Mouse (Mus musculus) myocyte (in vitro differentiated cells): ENCODE measurements around the gene Gm11042. TPM values are rescaled to one million over a fixed set of nuclear protein-coding genes. Genes with fewer than 3 reads are reported as not detected.
A peak's percentile ranks its signal among the peaks of the same experiment; 100 is the strongest.

Source experiments
- H3K27me3 ChIP-seq: one replicate; pipeline ENCODE4 v1.6.1; 2011; ENCODE audit not compliant: control insufficient read depth, insufficient read depth, insufficient read length
- H3K36me3 ChIP-seq: one replicate; pipeline ENCODE4 v1.6.1; 2011; ENCODE audit not compliant: control insufficient read depth, insufficient read depth
- H3K4me2 ChIP-seq: one replicate; pipeline ENCODE4 v1.6.1; 2011; ENCODE audit warnings: low read depth, control low read depth
- H3K4me3 ChIP-seq: one replicate; pipeline ENCODE4 v1.5.1; 2011; ENCODE audit warnings: mild to moderate bottlenecking, control low read depth, moderate library complexity
- H3K79me2 ChIP-seq: one replicate; pipeline ENCODE4 v1.6.1; 2011; ENCODE audit not compliant: control insufficient read depth, insufficient read depth
- H3ac ChIP-seq: one replicate; pipeline ENCODE4 v1.6.1; 2011; ENCODE audit not compliant: control insufficient read depth, insufficient read length
- CEBPB ChIP-seq: IDR thresholded peaks from 2 replicates; pipeline ENCODE4 v1.6.1; 2011; ENCODE audit warnings: mild to moderate bottlenecking, moderate library complexity; ENCODE audit not compliant: poor library complexity, insufficient read depth, severe bottlenecking
- E2F4 ChIP-seq: IDR thresholded peaks from one replicate; pipeline ENCODE4 v1.6.1; 2011; ENCODE audit warnings: mild to moderate bottlenecking, control low read depth, moderate library complexity; ENCODE audit not compliant: insufficient read depth
- MAX ChIP-seq: IDR thresholded peaks from one replicate; pipeline ENCODE4 v1.6.1; 2011; ENCODE audit warnings: low read depth, mild to moderate bottlenecking, control low read depth
- MYOD1 ChIP-seq, 3 experiments: IDR thresholded peaks; one replicate each; pipeline ENCODE4 v1.6.1; 2011; ENCODE audit warnings: control low read depth in 2 of 3, low read depth in 2 of 3, mild to moderate bottlenecking in 2 of 3, moderate library complexity in 1 of 3; ENCODE audit not compliant: insufficient read length in 2 of 3, control insufficient read depth in 1 of 3
- MYOG ChIP-seq, 3 experiments: IDR thresholded peaks; one replicate each; pipeline ENCODE4 v1.6.1; 2011; ENCODE audit warnings: control low read depth in 2 of 3, low read depth in 2 of 3, mild to moderate bottlenecking in 2 of 3; ENCODE audit not compliant: insufficient read length in 2 of 3, control insufficient read depth in 1 of 3, insufficient read depth in 1 of 3
- POLR2A ChIP-seq: IDR thresholded peaks from one replicate; pipeline ENCODE4 v1.6.1; 2011; ENCODE audit warnings: low read depth, mild to moderate bottlenecking, control low read depth, moderate library complexity; ENCODE audit not compliant: insufficient read length
- POLR2AphosphoS2 ChIP-seq: IDR thresholded peaks from one replicate; pipeline ENCODE4 v1.6.1; 2011; ENCODE audit warnings: low read depth, control low read depth; ENCODE audit not compliant: insufficient read length
- REST ChIP-seq: IDR thresholded peaks from one replicate; pipeline ENCODE4 v1.6.1; 2011; ENCODE audit warnings: mild to moderate bottlenecking, control low read depth, moderate library complexity; ENCODE audit not compliant: insufficient read depth, insufficient read length
- SRF ChIP-seq: IDR thresholded peaks from one replicate; pipeline ENCODE4 v1.6.1; 2011; ENCODE audit warnings: low read depth; ENCODE audit not compliant: control insufficient read depth, insufficient read length
- TCF12 ChIP-seq: IDR thresholded peaks from one replicate; pipeline ENCODE4 v1.6.1; 2011; ENCODE audit warnings: mild to moderate bottlenecking, control low read depth; ENCODE audit not compliant: poor library complexity, insufficient read depth, severe bottlenecking
- TCF3 ChIP-seq: IDR thresholded peaks from one replicate; pipeline ENCODE4 v1.6.1; 2011; ENCODE audit warnings: low read depth, control low read depth; ENCODE audit not compliant: insufficient read length
- USF1 ChIP-seq: IDR thresholded peaks from one replicate; pipeline ENCODE4 v1.6.1; 2011; ENCODE audit warnings: low read depth, mild to moderate bottlenecking, control low read depth, moderate library complexity
- polyA plus RNA-seq: library from polyadenylated mRNA; unstranded; fragments of >200 nt; fragmentation: generic; extraction: Trizol; gene quantifications from one replicate; pipeline ENCODE4 v1.2.1, GENCODE M21; 2012; ENCODE audit warnings: missing spikeins

Gene Gm11042
- polyA plus RNA-seq, 1 experiment: not detected

- Histone ChIP-seq H3K79me2 (no peaks in the 10 kb centered on the region), H3K27me3 (no peaks in the 10 kb centered on the region), H3K36me3 (no peaks in the 10 kb centered on the region)
These were observed 14.6 kb downstream of the Gm11042 start for GRCm38 (mm10) chr12:74301559-74301958.

GRCm38 (mm10) chr12:74296374-74296773, 19.8 kb downstream of the Gm11042 start:
- Histone ChIP-seq H3K79me2 (no peaks in the 10 kb centered on the region), H3ac (no peak overlapping the region), H3K27me3 (no peaks in the 10 kb centered on the region), H3K36me3 (no peaks in the 10 kb centered on the region), H3K4me2 (no peak overlapping the region), H3K4me3 (no peak overlapping the region)
- TF ChIP-seq MYOG (IDR thresholded peaks at IDR 0.05; ENCODE audit: control insufficient read depth in 1 of 3, insufficient read depth in 1 of 3, insufficient read length in 2 of 3, low read depth in 2 of 3) (peak in 2 of 3 experiments; percentile 49 to 65), USF1 (no peak), TCF3 (no peak), MYOD1 (IDR thresholded peaks at IDR 0.05; ENCODE audit: control insufficient read depth in 1 of 3, insufficient read length in 2 of 3, low read depth in 2 of 3) (peak in 2 of 3 experiments; percentile 14 to 56)

More at GRCm38 (mm10) chr12:74301559-74301958, 14.6 kb downstream of the Gm11042 start:
- TF ChIP-seq E2F4 (no peak), MYOD1 (IDR thresholded peaks at IDR 0.05; ENCODE audit: control insufficient read depth in 1 of 3, insufficient read length in 2 of 3, low read depth in 2 of 3) (no peak), REST (no peak), TCF12 (no peak), POLR2AphosphoS2 (no peak), USF1 (no peak), SRF (no peak)
- H3K4me2 ChIP-seq: no peak overlapping the region
- no peak overlapping the region for H3ac ChIP-seq
- no peak overlapping the region for H3K4me3 ChIP-seq

- Histone ChIP-seq H3ac (no peak overlapping the region), H3K27me3 (no peaks in the 10 kb centered on the region), H3K4me3 (no peak overlapping the region), H3K36me3 (no peaks in the 10 kb centered on the region), H3K4me2 (no peak overlapping the region), H3K79me2 (no peaks in the 10 kb centered on the region)
- no peak for TF ChIP-seq MYOG (IDR thresholded peaks at IDR 0.05; ENCODE audit: control insufficient read depth in 1 of 3, insufficient read depth in 1 of 3, insufficient read length in 2 of 3, low read depth in 2 of 3)
These were observed 22.6 kb downstream of the Gm11042 start for GRCm38 (mm10) chr12:74293624-74294023.

- Histone ChIP-seq H3ac (no peak overlapping the region), H3K36me3 (no peaks in the 10 kb centered on the region), H3K27me3 (no peaks in the 10 kb centered on the region), H3K4me2 (no peak overlapping the region), H3K4me3 (no peak overlapping the region), H3K79me2 (no peaks in the 10 kb centered on the region)
- TF ChIP-seq MYOG (IDR thresholded peaks at IDR 0.05; ENCODE audit: control insufficient read depth in 1 of 3, insufficient read depth in 1 of 3, insufficient read length in 2 of 3, low read depth in 2 of 3): no peak
- TF ChIP-seq TCF12: no peak
- no peak for TF ChIP-seq MAX
- no peak for TF ChIP-seq SRF
- TF ChIP-seq REST: no peak
- no peak for TF ChIP-seq E2F4
- no peak for TF ChIP-seq POLR2AphosphoS2
- no peak for TF ChIP-seq POLR2A
These were observed 25.2 kb downstream of the Gm11042 start for GRCm38 (mm10) chr12:74290983-74291382.

GRCm38 (mm10) chr12:74284685-74285054, 31.5 kb downstream of the Gm11042 start:
- no peaks in the 10 kb centered on the region for H3K79me2 ChIP-seq
- TF ChIP-seq CEBPB (no peak), POLR2A (no peak)
- no peak overlapping the region for H3ac ChIP-seq
- no peak overlapping the region for H3K4me3 ChIP-seq
- peak overlapping the region; percentile 48 for H3K4me2 ChIP-seq
- H3K36me3 ChIP-seq: no peaks in the 10 kb centered on the region
- H3K27me3 ChIP-seq: peaks cover 6% of the 10 kb centered on the region

- no peak overlapping the region for H3ac ChIP-seq
- H3K27me3 ChIP-seq: peaks cover 6% of the 10 kb centered on the region
- peak overlapping the region; percentile 48 for H3K4me2 ChIP-seq
- H3K79me2 ChIP-seq: no peaks in the 10 kb centered on the region
- H3K36me3 ChIP-seq: no peaks in the 10 kb centered on the region
- TF ChIP-seq MYOG (IDR thresholded peaks at IDR 0.05; ENCODE audit: control insufficient read depth in 1 of 3, insufficient read depth in 1 of 3, insufficient read length in 2 of 3, low read depth in 2 of 3) (no peak), POLR2A (no peak), POLR2AphosphoS2 (no peak), TCF12 (no peak), MAX (no peak)
- no peak overlapping the region for H3K4me3 ChIP-seq
These were observed 32.0 kb downstream of the Gm11042 start for GRCm38 (mm10) chr12:74284020-74284684.
